Mouse (Mus musculus) T-helper 2 cell (primary cell): Measurements from ENCODE around the gene Srd5a1.

Experiments
- in situ Hi-C: fragments of 300-600 bp; cut with MboI, MseI; formaldehyde crosslinking; loops from one replicate; pipeline ENCODE4 v1.15.1; 2025; ENCODE audit warnings: high pct_unique_total_duplicates

The Srd5a1 gene

DNA sequence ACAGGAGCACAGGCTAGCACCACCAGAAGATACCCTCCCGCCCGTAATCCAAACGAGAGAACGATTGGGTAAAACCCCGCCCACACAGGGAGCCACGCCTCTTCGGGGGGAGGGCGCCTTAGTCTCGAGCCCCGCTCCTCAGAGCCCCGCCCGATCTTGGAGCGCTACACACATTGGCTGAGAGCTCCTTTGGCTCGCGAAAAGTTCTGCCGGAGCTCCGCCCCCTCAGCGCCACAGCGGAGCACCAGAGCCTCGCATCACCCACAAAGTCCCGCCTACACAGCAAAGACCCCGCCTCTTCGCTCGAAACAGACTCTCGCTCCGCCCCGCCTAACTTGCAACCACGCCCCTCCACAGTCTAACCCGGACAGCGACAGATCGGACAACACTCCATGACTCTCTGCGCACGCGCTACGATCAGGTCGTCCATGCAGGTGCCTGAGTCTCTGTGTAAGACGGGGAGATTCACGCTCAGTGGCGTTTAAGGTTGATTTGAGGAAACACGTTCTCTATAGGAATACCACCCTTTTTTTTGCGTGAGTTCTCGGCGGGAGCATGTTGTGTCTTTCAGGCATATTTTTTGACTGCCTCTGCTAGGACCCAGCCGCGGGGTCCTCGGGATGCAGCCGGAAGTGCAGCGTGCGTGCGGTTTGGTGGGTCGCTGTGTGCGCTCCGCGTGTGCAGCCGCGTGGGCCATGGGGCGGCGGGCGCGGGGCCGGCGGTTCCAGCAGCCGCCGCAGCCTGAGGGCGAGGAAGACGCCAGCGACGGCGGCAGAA is at the start of gene Srd5a1:
Gene Srd5a1, minus strand, starts transcription at position 45 of the 777 bp plus-strand sequence.
- in situ Hi-C loops = loop anchor here (5.0 to 10.0 kb wide), 2 partner anchors 74 to 1037 kb away; no protein-coding TSS in a partner anchor

DNA sequence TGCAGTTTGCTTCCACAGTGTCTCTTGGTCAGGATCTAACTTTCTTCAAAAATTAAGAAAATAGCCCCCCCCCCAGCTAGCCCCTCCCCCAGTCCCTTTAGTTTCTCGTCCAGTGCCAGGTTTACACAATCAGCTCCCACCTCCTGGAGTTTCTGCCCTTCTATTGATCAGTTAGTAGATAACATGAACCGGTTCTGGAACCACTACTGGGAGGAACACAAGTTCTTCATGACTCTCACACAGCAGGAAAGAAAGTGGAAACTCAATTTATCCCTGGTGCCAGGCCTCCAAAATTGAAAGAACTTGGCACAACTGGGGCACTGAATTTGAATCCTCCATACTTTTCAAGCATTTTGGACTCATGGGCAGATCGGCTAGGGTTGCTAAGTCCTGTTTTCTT is 43.3 kb upstream of the Srd5a1 start:
- in situ Hi-C loops = loop anchor here (5.0 kb wide), 1 partner anchor 107 kb away; no protein-coding TSS in a partner anchor

DNA sequence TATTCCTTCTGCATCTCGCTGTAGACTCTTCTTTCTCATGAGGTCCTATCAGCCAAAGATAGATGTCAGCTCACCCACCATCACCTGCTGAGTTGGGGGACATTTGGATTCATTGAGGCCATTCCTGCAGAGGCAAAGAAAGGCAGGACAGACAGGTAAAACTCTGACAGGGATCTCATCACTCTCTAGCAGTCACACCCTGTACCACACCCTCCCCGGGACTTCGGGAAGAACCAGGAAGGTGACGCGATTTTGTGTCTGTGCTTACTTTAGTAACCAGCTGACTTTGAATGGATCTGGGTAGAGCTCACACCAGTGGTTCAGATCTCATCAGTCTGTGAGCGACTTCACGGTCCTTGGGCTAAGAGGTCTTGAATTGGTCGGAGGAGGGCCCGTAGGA is 35.2 kb upstream of the Srd5a1 start:
- in situ Hi-C loops = no loop called here

DNA sequence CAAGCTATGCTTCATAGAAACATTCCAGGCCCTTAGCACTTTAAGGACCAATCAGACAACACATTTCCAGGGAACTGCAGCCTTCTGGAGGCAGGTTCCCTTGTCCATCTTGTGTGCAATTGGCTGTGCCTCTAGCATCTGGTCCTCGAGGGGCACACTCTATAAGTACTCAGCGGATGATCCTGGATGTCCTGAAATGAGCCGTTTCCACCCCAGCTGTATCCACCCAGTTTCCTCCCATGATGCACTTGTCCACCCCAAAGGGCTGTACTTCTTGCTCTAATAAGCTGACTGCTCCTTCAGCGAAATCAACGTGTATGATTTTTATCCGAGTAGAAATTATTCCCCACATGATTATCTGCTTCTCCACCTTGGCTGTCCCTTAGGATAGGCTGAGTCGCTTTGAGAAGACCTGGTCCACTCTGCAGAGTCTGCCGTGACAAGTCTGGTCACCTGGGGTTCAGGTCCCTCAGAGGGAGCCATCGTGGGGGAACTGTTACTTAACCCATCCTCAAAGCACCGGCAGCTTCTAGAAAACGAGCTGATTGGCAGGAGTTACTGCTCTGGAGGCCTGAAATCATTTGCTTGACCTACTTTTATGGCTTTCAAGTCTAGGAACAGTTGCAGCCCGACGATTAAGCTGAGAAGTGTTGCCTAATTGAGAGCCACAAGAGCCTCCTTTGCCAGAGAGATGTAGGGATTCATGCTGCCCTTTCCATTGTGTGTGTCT is 34.6 kb upstream of the Srd5a1 start:
- in situ Hi-C loops = no loop called here

DNA sequence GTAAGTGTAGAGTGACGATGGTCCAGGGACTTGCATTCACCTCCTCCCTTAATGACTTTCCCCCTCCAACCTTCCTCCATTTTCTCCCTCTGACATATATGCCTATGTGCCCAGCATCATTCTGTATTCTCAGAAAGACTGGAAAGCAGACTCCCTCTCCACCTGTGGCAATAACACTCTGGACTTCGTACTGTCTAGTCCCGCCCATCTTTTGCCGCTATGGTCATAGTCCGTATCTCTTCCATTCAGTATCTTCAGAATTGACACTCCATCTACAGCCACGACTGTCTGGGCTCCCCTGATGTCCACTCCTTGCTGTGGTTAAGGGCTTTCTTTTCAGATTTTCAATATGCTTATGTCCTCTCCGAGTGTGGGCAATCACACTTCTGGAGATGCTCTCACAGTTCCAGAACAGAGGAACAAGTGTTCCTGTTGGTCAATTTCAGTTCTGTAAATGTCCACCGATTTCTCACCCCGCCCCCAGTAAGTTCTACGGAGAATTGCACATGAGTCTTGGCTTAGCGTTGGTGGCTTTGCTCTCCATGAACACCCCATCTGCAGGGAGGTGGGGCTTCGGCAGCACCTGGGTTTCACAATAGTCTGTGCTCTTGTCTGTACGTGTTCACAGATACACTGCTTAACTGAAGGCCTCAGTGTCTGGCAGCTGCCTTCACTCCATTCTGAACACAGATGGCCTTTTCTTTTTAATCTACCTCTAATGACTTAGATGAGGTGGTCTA is 33.4 kb upstream of the Srd5a1 start:
- in situ Hi-C loops = no loop called here

DNA sequence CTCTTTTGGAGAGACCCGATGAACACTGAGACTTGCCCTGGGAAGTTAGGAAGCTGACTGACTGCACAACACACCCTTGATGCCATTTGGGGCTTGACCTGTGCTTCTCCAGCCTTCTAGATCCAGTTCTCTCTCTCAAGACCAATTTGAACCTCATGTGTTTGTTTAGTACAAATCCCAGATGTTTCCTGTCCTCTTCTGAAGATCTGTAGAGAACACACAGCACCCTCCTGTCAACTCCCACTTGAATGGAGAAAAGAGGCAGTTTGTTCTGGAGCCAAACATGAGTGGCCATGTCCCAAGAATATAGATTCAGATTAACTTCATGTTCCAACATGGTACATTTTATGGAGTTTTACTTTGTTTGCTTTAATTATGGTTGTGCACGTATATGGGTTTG is 32.7 kb upstream of the Srd5a1 start:
- in situ Hi-C loops = no loop called here

DNA sequence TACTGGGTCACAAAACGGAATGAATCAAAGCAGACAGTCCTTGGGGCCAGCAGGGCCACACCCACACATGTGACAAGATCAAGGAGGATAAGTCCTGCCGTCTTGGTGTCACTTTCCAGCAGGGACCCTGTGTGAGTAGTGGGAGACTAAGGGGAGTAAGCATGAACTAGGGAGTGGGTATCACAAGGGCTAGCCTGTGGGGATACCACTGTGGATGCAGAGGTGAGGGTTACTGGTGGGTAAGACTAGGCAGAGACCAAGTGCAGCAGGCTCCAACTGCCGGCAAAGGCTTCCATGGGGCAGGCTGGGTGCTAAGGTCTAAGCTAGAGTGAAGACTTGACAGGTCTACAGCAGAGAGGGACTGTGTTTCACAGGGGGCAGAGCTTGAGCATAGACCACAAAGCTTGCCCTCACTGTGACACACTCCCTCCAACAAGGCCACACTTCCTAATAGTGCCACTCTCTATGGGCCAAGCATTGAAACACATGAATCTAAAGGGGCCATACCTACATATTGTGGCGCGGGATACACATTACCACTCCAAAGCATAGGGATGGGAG is 31.5 kb upstream of the Srd5a1 start:
- in situ Hi-C loops = no loop called here

DNA sequence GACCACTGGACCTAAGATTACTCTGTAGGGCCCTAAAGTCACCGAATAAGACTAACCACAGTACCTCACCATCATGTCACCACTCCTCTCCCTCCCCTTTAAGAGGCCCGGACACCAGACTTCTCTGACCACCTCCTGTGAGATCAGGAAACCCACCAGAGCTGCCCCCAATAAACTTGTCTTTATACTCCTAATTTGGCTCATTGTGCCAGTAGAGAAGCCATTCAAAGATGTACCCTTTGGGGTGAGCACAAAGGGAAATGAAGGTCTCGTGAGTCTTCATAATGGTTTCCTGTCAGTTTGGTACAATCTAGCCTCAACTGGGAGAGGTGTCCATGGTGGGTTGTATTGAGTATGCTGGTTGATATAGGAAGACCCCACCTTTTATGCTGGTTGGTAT is 29.8 kb upstream of the Srd5a1 start:
- in situ Hi-C loops = no loop called here

DNA sequence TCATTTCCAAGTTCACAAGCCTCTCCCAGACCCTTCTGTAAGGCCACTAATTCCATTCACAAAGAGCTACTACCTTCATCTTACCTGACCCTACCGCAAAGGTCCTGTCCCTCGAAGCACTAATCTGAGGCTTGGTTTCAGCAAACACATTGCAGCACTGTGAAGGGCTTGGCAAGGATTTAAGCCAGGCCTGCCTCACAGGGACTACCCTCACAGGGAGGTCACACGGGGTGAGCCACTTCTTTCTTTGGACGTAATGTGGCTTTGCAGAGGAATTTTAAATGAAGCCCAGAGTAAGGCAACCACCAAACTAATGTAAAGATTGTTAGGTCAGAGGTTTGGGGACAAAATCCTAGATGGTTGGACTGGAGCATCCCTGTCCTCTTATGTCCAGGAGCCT is 29.3 kb upstream of the Srd5a1 start:
- in situ Hi-C loops = no loop called here

DNA sequence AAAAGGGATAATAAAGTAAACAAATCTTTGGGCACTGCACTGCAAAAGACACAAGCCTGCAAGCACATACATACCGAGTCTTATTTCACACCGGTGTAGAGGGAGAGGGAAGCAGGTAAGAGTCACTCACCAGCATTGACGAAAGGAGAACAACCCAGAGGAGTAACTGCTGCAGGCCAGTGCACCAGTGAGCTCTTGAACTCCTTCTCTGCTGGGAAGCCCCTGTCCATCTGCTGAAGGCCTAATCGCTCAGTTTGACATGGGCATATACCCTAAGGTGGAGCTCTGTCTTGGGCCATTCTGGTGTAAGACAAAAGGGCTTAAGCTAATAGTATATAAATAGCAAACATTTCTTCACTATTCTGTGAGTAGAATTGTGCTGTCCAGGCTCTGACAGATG is 28.9 kb upstream of the Srd5a1 start:
- in situ Hi-C loops = no loop called here

DNA sequence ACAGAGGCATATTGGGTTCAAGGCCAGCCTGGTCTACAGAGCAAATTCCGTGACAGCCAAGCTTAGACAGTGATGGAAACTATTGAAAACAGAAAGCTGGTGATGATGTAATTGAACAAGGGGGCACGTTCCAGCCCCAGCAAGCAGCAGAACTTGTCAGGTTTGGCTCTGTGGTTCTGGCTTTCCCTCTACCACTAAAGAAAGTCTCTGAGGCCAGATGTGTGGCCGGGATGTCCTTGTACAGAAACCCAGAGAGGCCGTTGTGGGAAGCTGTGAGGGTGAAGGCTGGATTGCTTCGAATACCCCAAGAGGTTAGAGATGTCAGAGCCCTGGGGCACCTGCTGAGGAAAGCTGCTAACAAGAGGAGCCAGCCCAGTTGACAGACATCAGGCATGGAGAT is 28.0 kb upstream of the Srd5a1 start:
- in situ Hi-C loops = loop anchor here (10.0 kb wide), 1 partner anchor 134 kb away; no protein-coding TSS in a partner anchor

DNA sequence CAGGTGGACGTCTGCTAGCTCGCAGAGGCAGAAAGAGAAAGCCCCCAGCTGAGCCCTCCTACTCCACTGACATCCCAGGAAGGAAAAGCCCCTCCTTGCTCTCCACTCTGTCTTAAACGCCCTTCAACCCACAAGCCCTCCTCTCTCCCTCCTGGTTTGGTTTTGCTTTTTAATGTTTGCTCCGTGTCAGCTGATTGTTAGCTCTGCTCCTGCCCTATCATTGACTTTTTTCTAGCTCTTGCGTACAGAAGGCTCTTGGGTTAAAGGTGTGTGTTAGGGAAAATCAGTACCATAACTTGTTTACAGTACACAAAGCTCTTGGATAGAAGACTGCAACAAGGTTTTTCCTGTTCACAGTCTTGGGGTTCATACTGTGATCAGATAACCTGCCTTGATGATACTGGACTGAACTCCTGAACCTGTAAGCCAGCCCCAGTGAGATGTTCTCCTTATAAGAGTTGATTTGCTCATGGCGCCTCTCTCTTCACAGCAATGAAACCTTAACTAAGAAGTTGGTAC is 26.9 kb upstream of the Srd5a1 start:
- in situ Hi-C loops = loop anchor here (10.0 kb wide), 1 partner anchor 133 kb away; no protein-coding TSS in a partner anchor

DNA sequence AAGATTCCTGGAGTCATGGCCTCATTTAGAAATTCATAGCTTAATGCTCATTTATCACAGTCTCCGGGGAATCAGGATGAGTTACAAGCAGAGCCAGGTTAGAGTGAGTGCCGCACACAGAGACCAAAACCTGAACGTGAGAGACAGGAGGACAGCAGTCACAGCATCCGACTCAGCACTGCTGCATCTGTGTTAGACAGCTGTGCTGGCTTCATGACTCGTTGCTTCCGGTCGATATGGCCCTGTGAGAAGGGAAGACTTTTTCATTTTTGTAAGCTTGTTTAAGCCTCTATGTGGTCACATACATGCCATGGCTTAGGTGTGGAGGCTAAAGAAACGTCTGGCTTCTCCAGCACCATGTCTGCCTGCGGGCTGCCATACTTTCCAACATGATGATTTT is 26.4 kb upstream of the Srd5a1 start:
- in situ Hi-C loops = loop anchor here (10.0 kb wide), 1 partner anchor 133 kb away; no protein-coding TSS in a partner anchor

DNA sequence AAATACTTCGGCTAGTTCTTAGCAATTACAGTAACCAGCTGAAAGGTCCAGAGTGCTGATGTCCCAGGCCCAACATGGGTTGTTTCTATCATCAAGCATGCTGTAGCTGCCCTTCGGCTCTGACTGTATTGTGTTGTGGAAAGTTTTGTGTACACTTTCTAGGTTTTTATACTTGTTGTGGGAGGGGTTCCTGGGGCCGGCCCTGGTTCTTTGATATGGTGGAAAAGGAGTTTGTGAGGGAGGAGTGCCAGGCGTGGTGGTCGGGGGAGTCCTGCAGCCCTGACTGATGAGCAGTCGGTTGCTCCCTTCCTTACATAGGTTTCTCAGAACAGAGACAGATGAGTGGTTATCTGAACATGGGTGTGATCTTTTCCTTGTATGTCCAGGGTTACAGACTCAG is 25.6 kb upstream of the Srd5a1 start:
- in situ Hi-C loops = loop anchor here (10.0 kb wide), 1 partner anchor 132 kb away; no protein-coding TSS in a partner anchor

DNA sequence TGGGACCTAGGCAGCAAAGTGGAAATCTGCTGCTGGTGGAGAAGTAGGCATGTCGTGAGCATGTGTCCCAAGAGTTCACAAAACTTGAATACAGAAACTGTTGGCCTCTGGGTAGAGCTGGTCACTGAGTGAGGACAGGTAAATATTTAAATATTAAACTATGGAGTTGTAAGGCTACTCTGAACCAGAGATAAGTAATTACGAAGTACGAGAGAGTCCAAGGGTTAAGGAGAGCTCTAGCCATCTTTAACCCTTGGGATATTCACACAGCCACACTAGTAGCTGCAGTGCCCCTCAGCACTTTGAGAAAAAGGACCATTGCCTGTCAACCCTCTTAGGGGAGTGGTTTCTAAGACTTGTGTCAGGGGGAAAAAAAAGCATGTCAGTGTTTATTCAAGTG is 25.1 kb upstream of the Srd5a1 start:
- in situ Hi-C loops = loop anchor here (10.0 kb wide), 1 partner anchor 132 kb away; no protein-coding TSS in a partner anchor

DNA sequence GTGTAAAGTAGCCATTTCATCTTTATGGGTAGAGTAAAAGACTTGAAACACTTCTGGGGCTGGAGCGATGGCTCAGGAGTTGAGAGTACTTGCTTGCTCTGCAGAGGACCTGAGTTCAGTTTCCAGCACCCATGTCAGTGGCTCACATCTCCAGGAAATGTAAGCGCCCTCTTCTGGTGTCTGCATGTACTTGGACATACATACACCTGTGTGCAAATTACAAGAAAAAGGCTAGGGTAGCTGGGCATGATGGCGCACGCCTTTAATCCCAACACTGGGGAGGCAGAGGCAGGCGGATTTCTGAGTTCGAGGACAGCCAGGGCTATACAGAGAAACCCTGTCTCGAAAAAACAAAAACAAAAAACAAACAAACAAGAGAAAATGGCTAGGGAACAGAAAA is 24.6 kb upstream of the Srd5a1 start:
- in situ Hi-C loops = loop anchor here (10.0 kb wide), 1 partner anchor 131 kb away; no protein-coding TSS in a partner anchor

DNA sequence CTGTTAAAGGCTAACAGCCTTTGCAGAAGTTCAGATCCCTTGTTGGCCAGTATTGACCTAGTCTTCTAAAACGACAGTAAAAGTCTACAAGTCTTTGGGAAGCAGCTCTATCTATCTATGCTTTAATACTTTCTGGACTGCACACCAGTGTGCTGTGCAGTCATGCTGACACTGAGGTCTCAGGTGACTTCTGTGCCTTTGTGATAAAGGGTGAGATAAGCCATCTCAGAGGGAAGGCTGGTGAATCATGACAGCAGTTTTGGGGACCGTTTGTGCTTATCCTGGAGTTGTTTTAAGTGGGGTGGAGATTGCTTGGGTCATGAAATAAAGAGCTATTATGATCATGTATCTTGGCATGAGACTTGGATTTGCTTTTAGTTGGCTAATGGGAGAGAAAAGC is 22.7 kb upstream of the Srd5a1 start:
- in situ Hi-C loops = loop anchor here (10.0 kb wide), 1 partner anchor 129 kb away; no protein-coding TSS in a partner anchor

DNA sequence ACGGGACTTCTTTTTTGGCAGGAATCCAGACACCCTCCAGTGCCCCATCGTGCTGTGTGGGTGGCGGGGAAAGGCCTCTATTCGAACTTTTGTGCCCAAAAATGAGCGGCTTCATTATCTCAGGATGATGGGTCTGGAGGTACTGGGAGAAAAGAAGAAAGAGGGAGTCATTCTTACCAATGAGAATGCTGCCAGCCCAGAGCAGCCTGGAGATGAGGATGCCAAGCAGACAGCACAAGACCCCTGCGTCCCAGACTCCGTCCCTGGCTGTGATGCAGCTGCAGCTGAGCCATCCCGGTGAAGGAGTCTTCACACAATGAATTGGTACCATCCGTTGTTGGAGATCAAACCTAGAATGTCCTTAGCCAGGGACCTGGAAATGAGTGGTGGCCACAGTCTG is 22.3 kb upstream of the Srd5a1 start:
- in situ Hi-C loops = loop anchor here (10.0 kb wide), 1 partner anchor 129 kb away; no protein-coding TSS in a partner anchor

DNA sequence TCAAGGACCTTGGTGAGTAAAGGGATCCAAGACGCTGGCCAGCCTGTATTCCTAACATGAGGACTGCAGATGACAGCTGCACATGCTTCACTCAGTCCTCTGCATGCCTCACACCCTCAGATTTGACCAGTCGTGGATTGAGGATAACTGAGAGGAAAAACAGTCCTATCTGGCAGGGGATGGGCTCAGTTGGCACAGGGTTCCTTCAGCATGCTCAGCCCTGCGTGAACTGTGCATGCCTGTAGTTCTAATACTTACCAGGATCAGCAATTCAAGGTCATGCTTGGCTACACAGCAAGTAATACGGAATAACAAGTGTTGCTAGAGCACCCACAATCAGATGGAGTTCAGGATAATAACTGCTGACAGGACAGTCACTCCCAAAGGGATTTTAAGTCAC is 20.4 kb upstream of the Srd5a1 start:
- in situ Hi-C loops = loop anchor here (10.0 kb wide), 1 partner anchor 127 kb away; no protein-coding TSS in a partner anchor

DNA sequence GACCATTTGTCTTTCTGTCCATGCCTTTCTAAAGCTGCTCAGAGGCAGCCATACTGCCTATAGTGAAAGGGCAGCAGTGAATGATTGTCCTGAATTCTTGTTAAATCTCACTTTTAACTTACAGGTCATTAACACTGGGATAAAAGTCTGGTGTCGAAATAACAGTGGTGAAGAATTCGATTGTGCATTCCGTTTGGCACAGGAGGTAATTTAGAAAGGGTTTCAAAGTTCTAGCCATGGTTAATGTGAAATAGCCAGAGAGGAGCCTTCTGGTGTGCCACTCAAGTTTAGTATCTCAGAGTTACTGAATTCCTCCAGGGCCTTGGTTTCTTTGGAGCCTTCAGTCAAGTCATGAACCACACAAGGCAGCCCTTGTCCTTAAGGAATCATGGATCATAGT is 19.9 kb upstream of the Srd5a1 start:
- in situ Hi-C loops = loop anchor here (10.0 kb wide), 1 partner anchor 126 kb away; no protein-coding TSS in a partner anchor

DNA sequence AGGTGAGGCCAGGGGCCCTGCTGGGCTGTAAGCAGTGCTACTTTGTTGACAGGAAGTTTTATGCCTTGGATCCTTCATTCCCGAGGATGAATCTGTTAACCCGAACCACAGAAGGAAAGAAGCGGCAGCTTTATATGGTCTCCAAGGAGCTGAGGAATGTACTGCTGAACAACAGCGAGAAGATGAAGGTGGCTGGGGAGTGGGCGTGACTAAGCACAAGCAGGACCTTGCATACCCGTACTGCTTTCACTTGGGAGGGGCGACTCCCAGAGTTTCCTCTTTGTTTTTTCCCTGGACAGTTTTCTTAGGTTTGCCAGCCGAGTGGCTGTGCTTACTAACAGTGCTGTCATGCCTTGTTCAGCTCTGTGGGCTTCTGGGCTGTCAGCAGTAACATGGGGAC is 19.3 kb upstream of the Srd5a1 start:
- in situ Hi-C loops = loop anchor here (10.0 kb wide), 1 partner anchor 126 kb away; no protein-coding TSS in a partner anchor
